Mouse (Mus musculus): ENCODE measurements around the gene Hltf. TPM values are rescaled to one million over a fixed set of nuclear protein-coding genes. Genes with fewer than 3 reads are reported as not detected.
A peak's percentile ranks its signal among the peaks of the same experiment; 100 is the strongest.
"Not testable (repeated sequence)": the region's sequence is repeated elsewhere in the genome, so short reads cannot be mapped to it uniquely, and the experiment has no call there.

Gene Hltf
- polyA plus RNA-seq (2012; ENCODE audit: insufficient read depth, low replicate concordance) = 2.0 TPM in 1 of 2 replicates, not detected in the other

- peak within 1 kb of the TSS; percentile 95 for H3K4me3 ChIP-seq (replicated peaks)
- TF ChIP-seq FLI1 (IDR thresholded peaks at IDR 0.05; ENCODE audit: low read length) (no peak), GATA1 (IDR thresholded peaks at IDR 0.05; ENCODE audit: borderline replicate concordance, low read length) (no peak)
- H3K36me3 ChIP-seq (replicated peaks; ENCODE audit: low read length) = peaks cover 10% of the 10 kb centered on the region
These were observed at the start of gene Hltf for GRCm38 (mm10) chr3:20057306-20058196. TSS of gene Hltf (plus strand) at chr3:20057811.

DNA sequence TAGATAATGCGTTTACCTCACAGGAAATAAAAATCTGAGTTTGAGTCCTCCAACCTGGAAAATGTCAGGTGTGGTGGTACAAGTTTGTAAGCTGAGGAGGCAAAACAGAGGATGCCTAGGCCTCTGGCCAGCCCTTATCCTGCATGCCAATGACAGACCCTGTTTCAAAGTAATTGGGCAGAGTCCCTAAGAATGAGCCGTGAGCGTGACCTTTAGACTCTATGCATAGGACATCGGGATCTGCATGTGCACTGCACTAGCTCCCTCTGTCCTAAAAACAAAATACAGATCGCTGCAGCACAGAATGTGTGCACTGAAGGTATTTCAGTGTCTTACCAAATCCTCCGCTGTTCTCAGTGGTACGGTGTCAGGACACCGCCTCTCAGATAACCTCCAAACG, 47.1 kb upstream of the Hltf start:
- no peak for TF ChIP-seq FLI1 (IDR thresholded peaks at IDR 0.05; ENCODE audit: low read length)
- TF ChIP-seq GATA1 (IDR thresholded peaks at IDR 0.05; ENCODE audit: borderline replicate concordance, low read length) = no peak
- H3K4me3 ChIP-seq (replicated peaks) = no peak overlapping the region
- no peaks in the 10 kb centered on the region for H3K9me3 ChIP-seq
- peaks cover 75% of the 10 kb centered on the region for H3K36me3 ChIP-seq (replicated peaks; ENCODE audit: low read length)
- H3K27me3 ChIP-seq (replicated peaks) = no peaks in the 10 kb centered on the region
- no peaks in the 10 kb centered on the region for H3K4me1 ChIP-seq

More at GRCm38 (mm10) chr3:20057306-20058196, at the start of gene Hltf:
- Histone ChIP-seq H3K9me3 (no peaks in the 10 kb centered on the region), H3K27me3 (replicated peaks) (no peaks in the 10 kb centered on the region), H3K4me1 (peaks cover 17% of the 10 kb centered on the region; the same call in 1 of the 2 replicates)

GRCm38 (mm10) chr3:20010905-20011304, 46.7 kb upstream of the Hltf start:
- peaks cover 77% of the 10 kb centered on the region for H3K36me3 ChIP-seq (replicated peaks; ENCODE audit: low read length)
- H3K4me3 ChIP-seq (replicated peaks); H3K9me3 ChIP-seq; H3K4me1 ChIP-seq; H3K27me3 ChIP-seq (replicated peaks): not testable (repeated sequence)

DNA sequence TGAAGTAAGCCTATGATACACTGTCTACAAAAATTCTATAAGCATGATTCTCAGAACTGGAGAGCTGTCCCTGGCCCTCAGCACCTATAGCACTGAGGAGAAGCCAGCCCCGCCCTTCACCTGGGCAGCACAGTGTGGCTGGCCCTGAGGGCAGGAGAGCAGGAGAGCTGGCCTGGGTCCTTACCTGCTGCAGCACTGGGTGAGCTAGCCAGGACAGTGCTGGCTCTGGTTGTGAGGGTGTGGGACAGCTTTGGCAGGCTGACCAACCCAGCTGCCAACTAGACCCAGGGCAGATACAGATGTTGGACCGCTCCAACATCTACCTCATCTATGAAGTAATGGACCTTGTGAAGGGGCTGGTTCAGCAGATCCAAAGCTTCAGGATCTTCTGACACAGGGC, 43.2 kb upstream of the Hltf start:
- peak overlapping the region; percentile 23 for H3K4me3 ChIP-seq (replicated peaks)
- no peaks in the 10 kb centered on the region for H3K9me3 ChIP-seq
- H3K36me3 ChIP-seq (replicated peaks; ENCODE audit: low read length) = peaks cover 87% of the 10 kb centered on the region
- no peak for TF ChIP-seq FLI1 (IDR thresholded peaks at IDR 0.05; ENCODE audit: low read length)
- TF ChIP-seq GATA1 (IDR thresholded peaks at IDR 0.05; ENCODE audit: borderline replicate concordance, low read length) = no peak
- H3K27me3 ChIP-seq (replicated peaks) = no peaks in the 10 kb centered on the region
- H3K4me1 ChIP-seq = no peaks in the 10 kb centered on the region

- peaks cover 91% of the 10 kb centered on the region for H3K36me3 ChIP-seq (replicated peaks; ENCODE audit: low read length)
- no peak overlapping the region for H3K4me3 ChIP-seq (replicated peaks)
- H3K4me1 ChIP-seq = no peaks in the 10 kb centered on the region
These were observed 39.5 kb upstream of the Hltf start for GRCm38 (mm10) chr3:20018076-20018475.

DNA sequence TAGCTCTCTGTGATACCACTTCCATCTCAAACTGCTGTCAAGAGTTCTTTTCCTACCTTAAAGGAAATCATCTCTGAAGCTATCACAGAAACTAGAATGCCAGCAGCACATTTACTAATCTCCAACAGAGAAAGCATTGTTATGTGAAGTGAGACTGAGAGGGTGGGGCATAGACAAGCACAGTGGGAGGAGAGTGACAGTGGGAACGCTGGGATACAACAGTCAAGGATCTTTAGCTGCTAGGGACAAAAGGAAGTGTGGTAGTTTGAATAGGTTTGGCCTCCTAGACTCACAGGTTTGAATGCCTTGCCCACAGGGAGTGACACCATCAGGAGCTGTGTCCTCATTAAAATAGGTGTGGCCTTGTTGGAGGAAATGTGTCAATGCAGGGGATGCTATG, 33.8 kb upstream of the Hltf start:
- H3K4me3 ChIP-seq (replicated peaks) = no peak overlapping the region
- H3K27me3 ChIP-seq (replicated peaks) = no peaks in the 10 kb centered on the region
- H3K4me1 ChIP-seq = peaks cover 10% of the 10 kb centered on the region
- no peaks in the 10 kb centered on the region for H3K9me3 ChIP-seq
- TF ChIP-seq FLI1 (IDR thresholded peaks at IDR 0.05; ENCODE audit: low read length) (no peak), GATA1 (IDR thresholded peaks at IDR 0.05; ENCODE audit: borderline replicate concordance, low read length) (no peak)
- peaks cover 90% of the 10 kb centered on the region for H3K36me3 ChIP-seq (replicated peaks; ENCODE audit: low read length)

More at GRCm38 (mm10) chr3:20018076-20018475, 39.5 kb upstream of the Hltf start:
- TF ChIP-seq GATA1 (IDR thresholded peaks at IDR 0.05; ENCODE audit: borderline replicate concordance, low read length) (no peak), FLI1 (IDR thresholded peaks at IDR 0.05; ENCODE audit: low read length) (no peak)
- H3K27me3 ChIP-seq (replicated peaks) = no peaks in the 10 kb centered on the region
- H3K9me3 ChIP-seq = no peaks in the 10 kb centered on the region

DNA sequence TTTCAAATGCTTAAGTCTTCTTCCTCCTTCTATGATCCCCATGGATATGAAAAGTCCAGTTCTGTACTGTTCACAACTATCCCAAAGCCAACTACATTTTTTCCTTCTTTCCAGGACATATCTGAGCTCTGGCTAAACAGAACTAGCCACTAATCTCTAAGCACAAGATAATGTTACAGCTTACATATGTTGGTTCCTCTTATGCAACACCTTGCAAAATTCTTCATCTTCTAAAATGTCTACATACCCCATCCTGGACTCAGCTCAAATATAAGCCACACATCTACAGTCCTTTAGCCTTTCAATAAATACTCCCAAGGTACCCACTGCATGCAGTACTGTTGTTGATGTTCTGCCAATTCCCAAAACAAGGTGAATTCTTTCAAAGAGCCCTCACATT, 31.1 kb upstream of the Hltf start:
- H3K27me3 ChIP-seq (replicated peaks) = no peaks in the 10 kb centered on the region
- H3K4me1 ChIP-seq = peaks cover 13% of the 10 kb centered on the region
- H3K36me3 ChIP-seq (replicated peaks; ENCODE audit: low read length) = peaks cover 87% of the 10 kb centered on the region
- TF ChIP-seq FLI1 (IDR thresholded peaks at IDR 0.05; ENCODE audit: low read length) = no peak
- TF ChIP-seq GATA1 (IDR thresholded peaks at IDR 0.05; ENCODE audit: borderline replicate concordance, low read length) = no peak
- no peaks in the 10 kb centered on the region for H3K9me3 ChIP-seq
- H3K4me3 ChIP-seq (replicated peaks) = no peak overlapping the region

DNA sequence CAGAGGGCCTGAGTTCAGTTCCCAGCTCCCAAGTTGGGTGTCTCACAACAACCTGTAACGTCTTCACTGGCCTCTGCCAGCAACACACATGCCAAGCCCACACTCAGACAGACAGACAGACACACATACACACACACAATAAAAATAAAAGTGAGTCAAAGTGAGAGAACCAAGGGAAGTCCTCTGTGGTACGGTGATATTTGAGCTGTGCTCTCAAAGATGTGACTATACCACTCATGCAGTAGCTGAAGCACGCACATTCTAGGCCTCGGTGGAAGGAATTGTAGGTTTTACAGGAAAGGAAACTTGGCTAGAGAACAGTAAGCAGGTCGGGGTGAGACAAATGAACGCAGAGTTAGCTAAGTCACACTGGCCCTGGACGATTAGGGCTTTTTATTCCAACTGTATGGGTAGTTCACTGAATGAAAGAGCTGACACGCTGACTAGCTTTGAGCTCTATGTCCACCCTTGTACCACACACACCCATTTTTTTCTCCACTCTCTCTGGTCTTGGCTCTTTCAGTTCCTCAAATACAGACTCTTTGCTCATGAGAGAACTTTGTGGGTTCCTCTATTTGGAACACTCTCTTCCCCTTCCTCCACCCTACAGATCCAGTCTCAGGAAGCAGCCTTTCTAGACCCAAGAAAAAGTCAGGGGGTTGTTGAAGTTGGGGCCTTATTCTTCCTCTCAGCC, 30.5 kb upstream of the Hltf start:
- Histone ChIP-seq H3K27me3 (replicated peaks) (no peaks in the 10 kb centered on the region), H3K4me1 (peaks cover 13% of the 10 kb centered on the region), H3K36me3 (replicated peaks; ENCODE audit: low read length) (peaks cover 82% of the 10 kb centered on the region), H3K9me3 (no peaks in the 10 kb centered on the region), H3K4me3 (replicated peaks) (no peak overlapping the region)
- TF ChIP-seq GATA1 (IDR thresholded peaks at IDR 0.05; ENCODE audit: borderline replicate concordance, low read length) = no peak
- TF ChIP-seq FLI1 (IDR thresholded peaks at IDR 0.05; ENCODE audit: low read length) = no peak

GRCm38 (mm10) chr3:20027788-20028187, 29.8 kb upstream of the Hltf start:
- Histone ChIP-seq H3K4me1 (peaks cover 15% of the 10 kb centered on the region), H3K9me3 (no peaks in the 10 kb centered on the region)
- TF ChIP-seq GATA1 (IDR thresholded peaks at IDR 0.05; ENCODE audit: borderline replicate concordance, low read length) (no peak), FLI1 (IDR thresholded peaks at IDR 0.05; ENCODE audit: low read length) (no peak)

DNA sequence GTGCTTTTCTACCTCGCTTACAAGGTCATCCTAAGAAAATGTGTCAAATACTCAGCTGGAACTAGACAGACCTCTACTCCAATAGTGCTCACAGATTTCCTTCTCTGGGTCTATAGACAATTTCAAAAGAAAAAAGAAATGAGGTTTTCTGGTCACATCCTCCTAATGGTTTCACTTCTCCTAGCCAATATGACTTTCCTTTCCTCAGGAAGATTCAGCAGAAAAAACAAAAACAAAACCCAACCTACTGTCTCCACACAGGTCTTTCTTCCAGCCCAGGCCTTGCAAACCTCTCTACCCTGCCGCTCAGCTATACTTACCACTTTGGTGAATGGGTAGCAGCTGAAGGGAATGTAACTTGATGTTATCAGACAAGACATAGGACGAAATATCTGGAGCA, 29.0 kb upstream of the Hltf start:
- H3K4me1 ChIP-seq = peaks cover 23% of the 10 kb centered on the region
- no peaks in the 10 kb centered on the region for H3K9me3 ChIP-seq
- H3K36me3 ChIP-seq (replicated peaks; ENCODE audit: low read length) = peaks cover 67% of the 10 kb centered on the region
- H3K4me3 ChIP-seq (replicated peaks) = no peak overlapping the region
- TF ChIP-seq FLI1 (IDR thresholded peaks at IDR 0.05; ENCODE audit: low read length) (no peak), GATA1 (IDR thresholded peaks at IDR 0.05; ENCODE audit: borderline replicate concordance, low read length) (no peak)
- H3K27me3 ChIP-seq (replicated peaks) = no peaks in the 10 kb centered on the region

More at GRCm38 (mm10) chr3:20027788-20028187, 29.8 kb upstream of the Hltf start:
- Histone ChIP-seq H3K4me3 (replicated peaks) (no peak overlapping the region), H3K27me3 (replicated peaks) (no peaks in the 10 kb centered on the region), H3K36me3 (replicated peaks; ENCODE audit: low read length) (peaks cover 76% of the 10 kb centered on the region)

Measured in megakaryocyte, embryonic 14.5 days (primary cell).